Mouse (Mus musculus): Measurements from ENCODE around the gene Sms. TPM values are rescaled to one million over a fixed set of nuclear protein-coding genes. Genes with fewer than 3 reads are reported as not detected.

Sms gene
- total RNA-seq, 2 experiments from 2014 or later, result 13.1 to 14.3 TPM

- peak; percentile 46 to 52 for DNase-seq
Observed at GRCm38 (mm10) chrX:157454430-157454829, 37.7 kb downstream of the Sms start.

GRCm38 (mm10) chrX:157449000-157449399 is 43.1 kb downstream of the Sms start:
- DNase-seq, result no peak

- DNase-seq, result no peak
Observed at GRCm38 (mm10) chrX:157447431-157447830, 44.7 kb downstream of the Sms start.

- DNase-seq, result no peak
Observed at GRCm38 (mm10) chrX:157434768-157435167, 57.3 kb downstream of the Sms start.

- DNase-seq, result no peak
Observed at GRCm38 (mm10) chrX:157419451-157419850, 72.6 kb downstream of the Sms start.

GRCm38 (mm10) chrX:157415212-157415611 is 76.9 kb downstream of the Sms start, which contains the start of gene Phex:
Gene Phex, minus strand, starts transcription at chrX:157415312.
- DNase-seq, result no peak

- no peak for DNase-seq
Observed at GRCm38 (mm10) chrX:157404919-157405318, 87.2 kb downstream of the Sms start.

Other genes with a start within 250 kb of the Sms start
- gene Phex, start 77.0 kb downstream of the Sms start, total RNA-seq (2021), result under 1 TPM; 0.13 to 0.20 TPM
- gene Yy2, start 76.7 kb upstream of the Sms start, total RNA-seq (2021), result 1 to 10 TPM; 1.2 to 1.5 TPM
- 10 to 100 TPM; 22.7 to 26.8 TPM for gene Mbtps2, start 106.4 kb upstream of the Sms start, total RNA-seq (2021)
- gene Smpx, start 206.6 kb upstream of the Sms start, total RNA-seq (2021), result 10 to 100 TPM; 23.4 to 34.4 TPM

Measured in adrenal gland, postnatal 36 days (tissue).